Mouse (Mus musculus): ENCODE results near the gene Smad3. TPM values are rescaled to one million over a fixed set of nuclear protein-coding genes. Genes with fewer than 3 reads are reported as not detected.

The Smad3 gene
- total RNA-seq, 2 experiments from 2014 or later: 24.4 to 31.8 TPM

DNA sequence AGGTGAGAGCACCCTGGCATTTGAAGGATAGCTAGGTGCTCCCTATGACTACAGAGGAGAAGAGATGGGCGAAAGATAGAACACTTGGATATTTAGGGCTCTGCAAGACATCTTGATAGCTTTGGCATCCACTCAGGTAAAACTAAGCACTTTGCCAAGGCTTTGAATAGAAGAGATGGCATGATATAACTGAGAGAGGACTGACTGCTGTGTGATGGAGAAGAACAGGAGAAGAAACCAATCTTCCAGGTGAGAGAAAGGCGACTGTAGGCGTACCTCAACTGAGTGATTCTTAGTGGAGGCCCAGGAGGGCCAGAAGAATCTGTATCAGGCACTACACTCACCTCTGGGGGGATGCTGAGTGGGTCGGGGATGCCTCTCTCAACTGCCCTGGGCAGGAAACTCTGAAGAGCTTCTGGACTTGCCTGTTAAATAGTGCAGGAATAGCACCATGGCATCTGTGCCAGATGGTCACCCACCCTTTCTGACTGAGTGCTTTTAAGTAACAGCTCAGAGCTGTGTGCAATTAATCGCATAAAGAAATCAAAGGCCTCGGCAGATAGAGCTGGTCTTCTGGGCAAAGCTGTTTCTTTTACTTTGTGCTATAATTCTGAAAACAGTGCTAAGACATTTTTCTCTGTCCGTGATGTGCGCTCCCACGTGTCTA lies 132.6 kb downstream of the Smad3 start:
- no peak for DNase-seq

DNA sequence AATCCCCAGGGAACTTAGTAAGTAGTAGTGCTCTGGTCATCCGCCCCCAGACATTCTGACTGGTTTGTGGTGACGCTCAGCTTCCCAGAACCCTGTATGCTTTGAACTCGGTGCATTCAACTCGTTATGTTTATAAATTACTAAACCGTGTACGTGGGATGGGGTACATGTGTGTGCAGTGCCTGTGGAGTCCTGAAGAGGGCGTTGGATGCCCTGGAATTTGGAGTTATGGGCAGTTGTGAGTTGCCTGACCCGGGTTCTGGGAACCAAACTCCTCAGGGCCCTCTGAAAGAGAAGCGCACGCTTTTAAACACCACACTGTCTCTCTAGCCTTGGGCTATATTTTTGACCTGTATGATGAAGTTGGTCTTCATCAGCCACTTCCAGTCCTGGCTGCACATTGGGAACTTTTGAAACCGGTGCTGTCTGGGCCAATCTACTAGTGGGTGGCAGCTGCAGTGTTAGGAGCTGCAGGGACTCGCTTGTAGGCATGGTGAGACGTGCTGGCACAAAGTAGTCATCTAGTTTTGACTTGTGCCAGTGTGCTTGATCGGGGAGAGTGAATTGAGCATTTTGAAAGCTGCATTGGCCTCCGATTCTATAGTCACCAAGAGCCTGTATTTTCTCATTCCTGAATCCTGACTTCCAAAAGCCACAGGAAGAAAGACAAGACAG lies 133.8 kb downstream of the Smad3 start:
- DNase-seq: no peak

DNA sequence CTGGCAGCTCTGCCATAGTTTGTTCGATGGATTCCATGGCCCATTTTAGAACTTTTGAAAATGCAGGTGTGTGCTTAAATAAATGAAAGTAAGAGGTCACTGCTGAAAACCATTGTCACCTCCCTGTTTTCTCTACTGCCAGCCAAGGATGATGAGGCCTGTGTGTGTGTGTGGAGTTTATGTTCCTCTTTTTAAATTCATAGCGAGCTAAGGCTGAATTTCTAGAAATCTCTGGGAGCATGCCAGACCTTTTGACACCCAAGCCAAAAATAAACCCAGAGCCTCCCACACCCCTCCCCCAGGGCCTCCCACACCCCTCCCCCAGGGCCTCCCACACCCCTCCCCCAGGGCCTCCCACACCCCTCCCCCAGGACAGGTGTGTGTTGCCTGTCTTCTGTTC lies 139.8 kb downstream of the Smad3 start:
- no peak for DNase-seq

DNA sequence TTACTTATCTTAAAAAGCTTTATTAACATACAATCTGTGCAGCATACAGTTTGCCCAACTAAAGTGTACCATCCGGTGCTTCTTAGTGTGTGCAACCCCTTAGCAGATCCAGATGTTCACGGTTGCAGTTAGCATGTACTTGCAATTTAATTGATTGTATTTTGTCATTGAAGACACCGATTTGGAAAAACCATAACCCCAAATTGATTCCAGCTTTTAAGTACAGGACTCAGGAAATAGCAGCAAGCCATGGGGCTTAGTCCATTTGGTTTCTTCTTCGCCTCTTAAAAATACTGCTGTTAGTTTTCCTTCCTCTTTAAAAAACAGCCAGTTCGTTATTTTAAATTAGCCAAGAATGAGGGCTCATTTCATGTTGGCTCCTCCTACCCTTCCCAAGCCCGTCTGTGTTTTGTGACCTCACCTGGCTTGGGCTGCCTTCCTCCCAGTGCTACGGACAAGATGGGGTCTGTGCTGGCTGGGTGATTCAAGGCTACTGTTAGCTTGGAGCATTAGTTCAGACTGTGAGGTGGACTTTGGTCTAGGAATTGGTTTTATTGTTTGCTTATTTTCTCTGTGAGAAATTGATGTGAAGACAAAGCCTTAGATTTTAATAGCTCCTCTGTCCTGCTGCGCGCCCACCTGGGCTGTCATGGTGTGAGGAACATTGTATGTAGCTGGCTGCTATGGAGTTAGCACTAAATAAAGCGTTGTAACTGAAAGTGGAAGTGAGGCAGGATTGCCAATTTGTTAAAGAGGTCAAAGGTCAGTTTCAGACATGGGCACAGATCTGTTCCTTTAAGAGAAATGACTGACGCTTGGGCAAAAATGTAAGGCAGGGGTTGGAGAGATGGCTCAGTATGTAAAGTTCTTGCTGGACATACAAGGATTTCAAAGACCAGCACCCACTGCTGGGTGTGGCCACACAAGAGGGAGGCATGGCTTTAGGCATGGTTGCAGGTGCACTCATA lies 143.5 kb downstream of the Smad3 start:
- DNase-seq: no peak

GRCm38 (mm10) chr9:63613569-63613968 lies 144.2 kb downstream of the Smad3 start:
- DNase-seq: no peak

- DNase-seq: no peak
These were observed 145.0 kb downstream of the Smad3 start for GRCm38 (mm10) chr9:63612565-63613515.

DNA sequence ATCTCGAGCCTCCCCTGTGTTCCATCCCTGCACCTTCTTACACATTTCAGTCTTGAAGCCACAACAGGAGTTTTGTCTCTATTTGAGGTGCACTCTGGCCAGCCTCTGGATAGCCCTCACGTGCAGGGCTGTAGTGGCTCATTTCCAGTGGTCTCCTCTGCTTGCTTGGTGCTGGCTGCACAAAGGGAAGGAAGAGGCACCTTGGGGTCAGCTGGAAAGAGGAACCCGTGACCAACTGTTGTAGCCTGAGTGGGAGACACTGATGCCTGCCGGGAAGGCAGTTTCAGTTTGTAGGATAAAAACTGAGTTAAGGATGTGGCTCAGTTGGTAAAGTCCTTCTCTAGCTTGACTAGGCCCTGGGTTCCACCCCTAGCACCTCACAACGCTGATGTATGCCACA lies 145.8 kb downstream of the Smad3 start:
- no peak for DNase-seq

GRCm38 (mm10) chr9:63610841-63611366 lies 146.9 kb downstream of the Smad3 start:
- peak; percentile 65 for DNase-seq

- DNase-seq: no peak
These were observed 147.6 kb downstream of the Smad3 start for GRCm38 (mm10) chr9:63610231-63610630.

GRCm38 (mm10) chr9:63609776-63610175 lies 148.0 kb downstream of the Smad3 start:
- DNase-seq: no peak

DNA sequence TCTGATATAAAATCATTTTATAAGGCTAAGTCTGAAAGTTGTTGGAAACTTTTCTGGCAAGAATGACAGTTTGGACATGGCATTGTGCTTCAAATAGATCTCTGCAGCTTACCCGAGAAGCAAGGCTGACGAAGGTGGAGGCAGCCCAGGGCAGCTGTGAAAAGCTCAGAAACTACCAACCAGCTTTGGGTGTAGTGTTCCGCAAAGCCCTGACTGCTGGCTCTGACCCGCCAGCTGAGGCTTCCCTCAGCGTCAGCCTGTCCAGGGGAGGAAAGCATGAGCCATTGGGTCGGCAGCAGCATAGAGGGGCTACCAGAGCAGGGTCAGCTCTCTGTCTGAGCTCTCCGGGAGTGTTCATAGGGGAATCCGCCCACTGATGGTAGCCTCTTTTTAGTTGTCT lies 148.5 kb downstream of the Smad3 start:
- no peak for DNase-seq

DNA sequence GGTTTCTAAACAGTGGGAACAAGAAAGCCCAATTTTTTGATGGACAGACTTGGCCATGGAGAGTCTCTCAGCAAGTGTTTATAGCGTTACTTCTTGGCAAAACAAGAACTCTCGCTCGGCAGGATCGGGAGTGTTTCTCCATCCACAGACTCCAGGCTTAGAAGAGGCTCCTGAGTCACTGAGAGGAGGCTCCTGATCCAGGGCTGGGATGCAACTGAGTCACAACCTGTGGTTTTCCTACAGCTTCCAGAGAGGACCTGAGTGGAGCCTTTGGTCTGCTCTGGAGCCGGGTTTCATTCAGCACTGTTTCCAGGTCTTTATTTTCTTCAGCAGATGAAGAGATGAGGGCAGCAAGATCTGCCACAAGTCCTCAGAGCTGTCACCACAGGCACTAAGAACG lies 149.8 kb downstream of the Smad3 start:
- DNase-seq: no peak

GRCm38 (mm10) chr9:63606594-63606993 lies 151.2 kb downstream of the Smad3 start:
- DNase-seq: no peak

GRCm38 (mm10) chr9:63603849-63604248 lies 153.9 kb downstream of the Smad3 start:
- peak; percentile 16 for DNase-seq

DNA sequence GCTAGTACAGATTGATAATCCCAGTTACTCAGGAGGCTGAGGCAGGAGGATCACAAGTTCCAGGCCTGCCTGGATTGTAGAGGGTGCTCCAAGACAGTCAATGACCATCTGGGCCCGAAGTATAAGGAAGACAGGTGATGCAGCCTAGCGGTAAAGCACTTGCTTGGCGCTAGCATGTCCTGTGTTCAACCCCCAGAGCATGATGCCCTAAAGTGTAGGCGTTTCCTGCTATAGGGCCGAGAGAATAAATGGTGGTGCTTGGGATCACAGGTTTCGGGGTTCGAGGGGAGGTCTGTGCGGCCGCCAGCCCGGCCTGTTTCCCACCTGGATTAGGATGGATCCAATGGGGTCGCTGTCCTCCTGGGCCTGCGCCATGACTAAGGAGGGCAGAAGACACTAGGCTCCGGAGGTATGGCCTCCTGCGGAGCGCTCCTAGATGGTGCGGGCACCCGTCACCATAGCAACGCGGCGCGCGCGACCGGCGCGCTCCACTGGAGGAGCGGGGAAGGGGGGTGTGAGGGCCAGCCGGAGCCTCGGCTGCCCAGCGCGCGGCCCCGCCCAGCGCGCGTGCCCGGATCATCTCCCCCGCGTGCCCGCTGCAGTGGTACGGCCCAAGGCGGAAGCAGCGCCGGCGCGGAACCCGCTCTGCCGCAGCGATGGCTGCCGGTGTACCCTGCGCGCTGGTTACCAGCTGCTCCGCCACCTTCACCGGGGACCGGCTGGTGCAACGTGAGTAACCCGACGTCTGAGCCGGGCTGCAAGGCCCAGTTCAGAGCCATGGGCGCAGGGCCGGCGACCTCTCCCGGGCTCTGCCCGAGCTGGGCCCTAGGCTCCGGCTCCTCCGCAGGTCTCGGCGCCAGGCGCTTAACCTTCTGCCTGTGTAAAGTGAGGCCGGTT lies 155.5 kb downstream of the Smad3 start, which contains the start of the genes Iqch and Aagab:
Gene Iqch, minus strand, starts transcription at position 451 of the 897 bp plus-strand sequence.
Gene Aagab, plus strand, starts transcription at position 618 of the 897 bp plus-strand sequence.
- DNase-seq: peak; percentile 98

Other genes starting within 250 kb of the Smad3 start
- under 1 TPM; 0.18 TPM for gene Iqch, start 155.5 kb downstream of the Smad3 start, total RNA-seq (2021)
- gene Aagab, start 155.3 kb downstream of the Smad3 start, total RNA-seq (2021): 10 to 100 TPM; 22.0 to 24.3 TPM